Mouse (Mus musculus): ENCODE measurements around the gene Slc2a2.

DNA sequence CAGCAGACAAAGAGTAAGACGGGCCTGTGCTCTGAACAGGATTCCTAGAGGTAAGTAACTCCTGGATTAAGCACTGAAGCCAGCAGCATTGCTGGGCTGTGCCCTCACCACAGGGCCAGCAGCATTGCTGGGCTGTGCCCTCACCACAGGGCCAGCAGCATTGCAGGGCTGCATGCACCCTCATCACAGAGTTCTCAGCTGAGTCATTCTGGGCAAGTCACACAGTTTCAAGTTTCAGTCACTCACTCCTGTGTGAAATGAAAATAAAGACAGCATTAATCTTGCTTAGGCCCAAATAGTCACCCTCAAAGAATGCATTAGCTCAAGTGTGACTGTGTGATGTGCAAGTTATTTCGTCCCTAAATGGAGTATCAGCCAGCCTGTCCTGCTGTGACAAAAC lies 37.0 kb downstream of the Slc2a2 start:
- TF ChIP-seq CTCF (IDR thresholded peaks at IDR 0.05; ENCODE audit: low read depth) (no peak), EP300 (IDR thresholded peaks at IDR 0.05; ENCODE audit: low read depth) (no peak)

Data from liver, embryonic 14.5 days (tissue).